Mouse (Mus musculus): ENCODE measurements around the gene Olfr19.
"Not testable (repeated sequence)": the region's sequence is repeated elsewhere in the genome, so short reads cannot be mapped to it uniquely, and the experiment has no call there.

Olfr19 gene

DNA sequence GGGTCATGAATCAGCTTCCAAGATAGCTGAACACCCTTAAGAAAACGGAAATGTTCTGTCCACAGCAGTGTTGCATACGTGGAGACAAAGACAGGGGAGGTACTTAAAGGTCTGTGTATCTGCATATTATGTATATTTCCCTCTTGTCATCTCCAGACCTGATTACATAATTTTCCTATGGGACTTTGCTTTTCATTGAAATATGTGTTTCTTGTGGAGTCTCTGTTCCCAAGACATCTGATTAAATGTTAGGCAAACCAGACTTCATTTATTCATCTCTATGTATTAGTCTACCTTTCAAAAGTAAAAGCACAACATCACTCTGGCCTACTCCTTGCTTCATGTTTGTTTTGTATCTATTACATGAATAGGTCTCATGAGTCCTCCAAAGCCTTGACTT lies at the start of gene Olfr19:
Gene Olfr19, minus strand, starts transcription at position 101 of the 400 bp plus-strand sequence.
- no peak for DNase-seq (ENCODE audit: low spot score in 2 of 2)

DNA sequence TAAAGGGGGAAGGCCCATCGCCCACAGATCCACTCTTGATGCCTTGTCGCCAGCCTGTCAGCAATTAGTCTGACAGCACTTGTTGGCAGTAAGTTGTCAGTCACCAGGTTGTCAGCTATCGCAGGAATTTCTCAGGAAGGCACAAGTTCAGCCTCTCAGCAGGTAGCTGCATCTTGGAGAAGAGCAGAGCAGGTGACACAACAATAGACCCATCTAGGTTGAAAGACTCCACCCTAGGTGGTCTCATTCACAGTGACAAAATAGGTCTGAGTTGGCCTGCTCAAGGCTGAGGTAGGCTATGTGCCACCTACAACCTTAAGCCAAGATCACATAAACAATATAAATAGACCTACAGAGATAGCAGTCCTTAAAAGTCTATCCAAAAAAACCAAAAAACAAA lies 8.8 kb upstream of the Olfr19 start:
- DNase-seq (ENCODE audit: low spot score in 2 of 2) = no peak

DNA sequence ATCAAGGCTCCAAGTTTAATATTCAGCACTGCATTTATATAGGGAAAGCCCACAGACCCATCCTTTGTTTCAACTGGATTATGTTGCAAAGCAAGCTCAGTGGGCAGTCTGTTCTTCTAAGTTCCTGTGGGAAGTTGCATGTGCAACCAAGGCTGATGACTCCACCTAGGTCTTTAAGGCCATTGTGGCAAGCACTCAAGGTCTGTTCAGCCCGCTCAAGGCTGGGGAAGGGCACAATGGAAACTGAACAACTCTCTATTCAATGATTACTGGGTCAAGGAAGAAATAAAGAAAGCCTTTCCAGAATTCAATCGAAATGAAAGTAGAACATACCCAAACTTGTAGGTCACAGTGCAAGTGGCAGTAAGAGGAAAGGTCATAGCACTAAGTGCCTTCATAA lies 7.8 kb upstream of the Olfr19 start:
- DNase-seq (ENCODE audit: low spot score in 2 of 2) = no peak

DNA sequence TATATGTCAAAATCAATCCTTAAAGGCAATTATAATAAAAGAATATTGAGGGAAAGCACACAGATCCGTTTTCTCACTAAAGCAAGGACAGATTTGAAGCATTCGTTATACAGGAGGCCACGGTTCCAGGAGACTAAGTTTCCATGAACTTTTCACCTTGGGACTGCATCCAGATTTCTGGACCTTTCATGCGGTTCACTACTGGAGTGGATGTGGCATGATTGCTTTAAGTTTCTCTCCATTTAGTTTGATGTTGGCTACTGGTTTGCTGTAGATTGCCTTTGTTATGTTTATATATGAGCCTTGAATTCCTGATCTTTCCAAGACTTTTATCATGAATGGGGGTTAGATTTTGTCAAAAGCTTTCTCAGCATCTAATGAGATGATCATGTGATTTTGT lies 11.2 kb downstream of the Olfr19 start:
- no peak for DNase-seq (ENCODE audit: low spot score in 2 of 2)

DNA sequence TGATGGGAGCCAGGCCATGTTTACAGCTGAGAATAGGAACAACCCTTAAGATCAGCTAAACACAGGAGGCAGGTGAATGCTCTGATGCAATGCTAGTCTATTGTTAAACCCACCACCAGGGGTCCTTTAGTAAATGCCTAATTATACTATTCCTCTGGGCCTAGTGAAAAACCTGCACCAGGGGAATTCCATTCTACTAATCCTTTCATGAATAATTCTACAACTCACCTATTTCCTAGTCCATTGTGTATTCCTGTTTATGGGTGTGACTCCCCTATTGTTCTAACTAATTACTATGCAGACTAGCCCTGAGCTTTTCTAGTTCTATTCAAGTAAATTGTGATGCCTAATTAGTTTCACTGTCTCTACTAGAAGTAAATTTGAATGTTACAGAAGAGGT lies 11.7 kb downstream of the Olfr19 start:
- DNase-seq (ENCODE audit: low spot score in 2 of 2) = not testable (repeated sequence)

DNA sequence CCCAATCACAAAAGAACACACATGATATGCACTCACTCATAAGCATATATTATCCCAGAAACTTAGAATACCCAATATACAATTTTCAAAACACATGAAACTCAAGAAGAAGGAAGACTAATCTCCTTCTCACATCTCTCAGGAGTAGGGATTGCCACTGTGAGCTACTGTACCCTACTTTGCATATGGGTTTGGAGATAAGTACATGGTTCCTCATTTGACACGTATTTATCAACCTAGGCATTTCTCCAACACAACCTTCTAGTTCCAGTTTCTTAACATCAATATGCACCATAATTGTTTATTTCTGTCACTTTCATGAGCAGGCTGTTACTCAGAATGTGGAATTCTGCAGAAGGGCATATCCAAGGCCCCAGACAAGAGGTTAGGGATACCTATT lies 31.1 kb downstream of the Olfr19 start:
- DNase-seq (ENCODE audit: low spot score in 2 of 2) = no peak

DNA sequence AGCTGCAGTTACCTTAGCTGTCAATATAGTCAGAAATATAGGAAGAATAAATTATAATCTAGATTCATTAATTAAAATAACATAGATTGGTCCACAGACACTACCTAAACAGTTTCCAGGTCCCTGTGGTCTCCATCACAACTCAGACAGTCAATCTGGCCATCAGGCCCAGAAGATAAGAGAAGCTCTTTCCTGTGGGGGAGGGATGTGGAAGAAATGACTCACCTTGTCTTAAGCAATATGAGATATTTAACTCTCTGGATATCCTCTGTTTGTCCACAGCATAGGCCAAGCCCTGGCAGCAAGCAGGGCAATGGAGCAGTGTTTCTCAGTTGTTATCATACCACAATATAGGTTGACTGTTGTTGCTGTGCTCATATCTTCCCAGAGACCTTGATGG lies 42.5 kb downstream of the Olfr19 start:
- DNase-seq (ENCODE audit: low spot score in 2 of 2) = no peak
